Mouse (Mus musculus): Measurements from ENCODE around the gene Rsph14.

- TF ChIP-seq POLR2A (IDR thresholded peaks at IDR 0.05; ENCODE audit: low read depth, low read length) (no peak), CTCF (conservative IDR thresholded peaks at IDR 0.05; ENCODE audit: insufficient read depth, insufficient read length, low read depth, low read length) (no peak)
Observed at GRCm38 (mm10) chr10:75032395-75032794, at the start of gene Rsph14.
